Mouse (Mus musculus) spleen, adult 2 months (tissue): ENCODE results near the gene Ccdc171.
"Not testable (repeated sequence)": the region's sequence is repeated elsewhere in the genome, so short reads cannot be mapped to it uniquely, and the experiment has no call there.

Experiments
- CTCF ChIP-seq: fragments of 200-500 bp; IDR thresholded peaks from 2 replicates; pipeline ENCODE4 v1.5.1; 2011; ENCODE audit warnings: mild to moderate bottlenecking, inconsistent platforms; ENCODE audit not compliant: insufficient read depth, insufficient read length, insufficient replicate concordance; ENCODE audit errors: extremely low read depth
- POLR2A ChIP-seq: fragments of 200-500 bp; IDR thresholded peaks from 2 replicates; pipeline ENCODE4 v1.6.1; 2011; ENCODE audit warnings: low read depth, low read length, inconsistent platforms

- TF ChIP-seq POLR2A, CTCF: not testable (repeated sequence)
These were observed 97.8 kb downstream of the Ccdc171 start for GRCm38 (mm10) chr4:83623021-83623711.
